Mouse (Mus musculus) kidney, postnatal 14 days (tissue): ENCODE measurements around the gene Calm1.
A peak's percentile ranks its signal among the peaks of the same experiment; 100 is the strongest.
"Not testable (repeated sequence)": the region's sequence is repeated elsewhere in the genome, so short reads cannot be mapped to it uniquely, and the experiment has no call there.

Experiments
- DNase-seq: peaks from one replicate; pipeline ENCODE4 v3.0.0; 2022; ENCODE audit warnings: mixed read lengths

Calm1 gene

DNA sequence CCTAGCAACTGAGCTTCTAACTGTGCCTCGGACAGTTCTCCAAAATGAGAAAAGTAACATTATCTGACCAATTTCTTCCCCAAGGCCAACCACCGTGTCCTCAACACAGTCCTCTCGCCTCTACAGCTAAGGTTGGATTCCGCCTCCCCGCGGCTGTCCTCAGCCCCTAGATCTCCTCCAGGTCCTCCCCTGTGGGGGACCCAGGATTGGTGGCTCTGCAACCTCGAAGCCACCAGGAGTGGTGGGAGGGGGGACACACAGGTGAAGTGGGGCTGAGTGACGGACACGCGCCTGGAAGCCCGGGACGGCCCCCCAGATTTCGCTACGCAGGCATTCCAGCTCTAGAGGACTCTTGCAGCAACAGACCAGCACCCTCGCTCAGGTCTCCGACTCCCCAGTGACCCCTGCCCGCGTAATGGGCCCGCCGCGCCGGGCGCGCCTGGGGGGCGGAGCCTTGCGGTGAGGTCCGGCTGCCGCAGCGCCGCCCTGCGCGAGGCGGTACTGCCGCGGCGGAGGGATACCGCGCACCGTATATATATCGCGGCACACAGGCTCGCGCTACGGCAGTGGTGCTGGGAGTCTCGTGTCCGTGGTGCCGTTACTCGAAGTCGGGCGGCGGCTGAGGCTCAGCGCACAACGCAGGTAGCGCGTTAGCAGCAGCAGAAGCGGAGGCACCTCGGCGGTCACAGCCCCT lies at the start of gene Calm1:
Gene Calm1 (plus strand): TSS at position 469 of the 694 bp plus-strand sequence.
- DNase-seq = peak; percentile 96

DNA sequence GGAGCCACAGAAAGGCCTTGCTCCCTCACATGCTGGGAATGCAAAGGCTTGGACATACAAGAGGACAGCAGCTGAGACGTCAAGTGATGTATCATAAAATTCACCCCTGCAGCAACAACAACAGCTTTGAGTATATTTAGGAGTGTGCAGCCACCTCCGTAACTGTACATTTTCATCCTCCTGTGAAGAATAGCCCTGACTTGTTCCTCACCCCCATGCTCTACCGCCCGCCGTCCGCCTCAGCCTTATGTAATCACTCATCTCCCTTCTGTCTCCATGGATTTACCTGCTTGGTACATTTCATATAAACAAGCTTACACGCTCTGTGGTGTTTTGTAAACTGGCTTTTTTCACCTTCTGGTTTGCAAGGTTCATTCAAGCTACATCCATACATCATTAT lies 46.8 kb upstream of the Calm1 start:
- DNase-seq = no peak

- DNase-seq = peak; percentile 94
These were observed 39.8 kb upstream of the Calm1 start, which contains the start of gene Nrde2 for GRCm38 (mm10) chr12:100159261-100159975. TSS of gene Nrde2 (minus strand) at chr12:100159653.

DNA sequence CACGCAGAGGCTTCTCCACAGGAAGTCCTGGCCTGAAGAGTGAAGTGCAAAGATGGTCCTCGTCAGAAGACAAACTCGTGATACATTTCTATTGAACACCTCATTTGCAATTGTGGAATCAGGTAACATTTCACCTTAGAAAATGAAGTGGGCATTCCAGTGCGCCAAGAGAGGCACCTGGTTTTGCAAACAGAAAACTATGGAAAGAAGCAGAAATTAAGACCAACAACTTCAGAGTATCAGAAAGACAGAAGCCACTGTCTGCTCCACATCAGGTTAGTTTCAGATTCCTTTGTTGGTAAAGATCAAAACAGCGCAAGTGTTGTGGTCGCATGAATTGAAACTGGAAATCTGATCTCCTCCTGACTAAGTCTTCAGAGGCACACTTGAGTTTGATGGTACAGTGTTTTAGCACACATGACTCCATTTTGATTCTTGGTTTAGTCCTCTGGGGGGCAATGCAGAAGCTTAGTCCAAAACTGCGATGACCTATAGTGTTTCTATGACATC lies 34.2 kb upstream of the Calm1 start:
- DNase-seq = no peak

- DNase-seq = peak; percentile 69
These were observed 33.1 kb upstream of the Calm1 start for GRCm38 (mm10) chr12:100166177-100166576.

DNA sequence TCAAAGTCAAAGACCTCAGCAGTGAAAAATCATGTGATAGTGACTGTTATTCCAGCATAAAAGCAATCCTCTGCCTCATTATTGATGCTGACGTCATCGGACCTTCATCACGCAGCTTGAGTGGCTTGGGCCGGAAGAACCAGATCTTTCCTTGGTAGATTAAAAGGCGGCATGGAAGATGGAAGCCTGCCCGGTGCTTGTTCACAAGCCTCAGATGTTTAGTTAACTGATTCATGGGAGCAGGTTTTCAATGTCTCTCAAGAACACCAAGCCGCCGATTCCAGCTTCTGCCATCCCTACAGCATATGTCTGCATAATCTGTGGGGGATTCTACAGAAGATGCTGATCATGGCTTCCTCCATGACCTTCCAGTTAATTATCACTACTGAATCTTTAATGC lies 32.3 kb upstream of the Calm1 start:
- no peak for DNase-seq

GRCm38 (mm10) chr12:100167502-100167901 lies 31.7 kb upstream of the Calm1 start:
- DNase-seq = no peak

- DNase-seq = peak; percentile 50
These were observed 31.0 kb upstream of the Calm1 start for GRCm38 (mm10) chr12:100167931-100168871.

DNA sequence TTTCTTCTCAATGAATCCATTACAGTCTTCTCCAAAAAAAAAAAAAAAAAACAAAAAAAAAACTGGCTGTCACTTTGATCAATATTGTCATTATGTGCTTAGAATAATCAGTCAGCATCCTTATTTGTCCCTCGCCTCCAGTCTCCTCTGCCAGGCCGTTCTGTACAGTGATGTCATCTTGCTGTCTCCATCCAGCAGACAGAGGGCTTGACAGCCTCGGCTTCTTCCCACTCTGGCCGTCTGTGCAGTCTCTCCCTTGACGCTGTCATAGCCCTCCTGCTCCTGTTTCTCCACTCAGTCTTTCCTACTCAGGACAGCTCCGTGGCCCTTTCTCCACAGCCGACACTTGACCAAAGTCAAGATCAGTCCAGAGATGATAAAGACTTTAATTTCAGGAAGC lies 26.8 kb upstream of the Calm1 start:
- DNase-seq = no peak

GRCm38 (mm10) chr12:100176469-100177056 lies 22.7 kb upstream of the Calm1 start:
- no peak for DNase-seq

GRCm38 (mm10) chr12:100178898-100179440 lies 20.3 kb upstream of the Calm1 start:
- no peak for DNase-seq

GRCm38 (mm10) chr12:100180802-100181201 lies 18.4 kb upstream of the Calm1 start:
- DNase-seq = no peak

DNA sequence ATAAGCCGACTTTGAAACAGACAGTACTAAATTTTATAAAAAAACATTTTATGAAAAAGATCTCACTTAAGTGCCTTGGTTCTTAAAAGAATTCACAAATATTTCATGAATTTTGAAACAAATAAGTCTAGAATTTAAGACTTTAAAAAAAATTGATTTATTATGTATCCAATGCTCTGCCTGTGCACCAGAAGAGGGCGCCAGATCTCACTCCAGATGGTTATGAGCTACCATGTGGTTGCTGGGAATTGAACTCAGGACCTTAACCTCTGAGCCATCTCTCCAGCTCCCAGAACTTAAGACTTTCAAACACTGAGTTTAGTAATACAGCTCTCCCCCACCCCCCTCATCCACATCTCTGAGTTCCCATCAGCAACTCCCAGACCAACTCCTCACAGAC lies 16.6 kb upstream of the Calm1 start:
- DNase-seq = no peak

DNA sequence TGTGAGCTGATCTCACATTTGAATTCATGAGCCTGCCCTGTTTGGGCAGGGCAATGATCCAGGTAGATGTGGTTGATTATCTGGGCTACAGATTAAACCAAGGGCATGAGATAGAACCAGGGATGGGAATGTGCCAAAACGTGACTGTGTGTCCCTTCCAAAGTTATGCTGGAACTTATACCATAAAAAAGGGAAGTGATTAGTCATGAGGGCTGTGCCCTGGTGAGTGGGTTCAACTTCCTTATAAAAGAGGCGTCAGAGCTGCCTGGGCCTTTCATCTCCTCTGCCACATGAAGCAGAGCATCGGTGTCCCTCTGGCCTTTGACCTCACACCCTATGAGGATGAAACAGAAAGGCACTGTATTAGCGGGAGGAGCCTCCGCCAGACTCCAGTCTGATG lies 15.3 kb upstream of the Calm1 start:
- DNase-seq = no peak

DNA sequence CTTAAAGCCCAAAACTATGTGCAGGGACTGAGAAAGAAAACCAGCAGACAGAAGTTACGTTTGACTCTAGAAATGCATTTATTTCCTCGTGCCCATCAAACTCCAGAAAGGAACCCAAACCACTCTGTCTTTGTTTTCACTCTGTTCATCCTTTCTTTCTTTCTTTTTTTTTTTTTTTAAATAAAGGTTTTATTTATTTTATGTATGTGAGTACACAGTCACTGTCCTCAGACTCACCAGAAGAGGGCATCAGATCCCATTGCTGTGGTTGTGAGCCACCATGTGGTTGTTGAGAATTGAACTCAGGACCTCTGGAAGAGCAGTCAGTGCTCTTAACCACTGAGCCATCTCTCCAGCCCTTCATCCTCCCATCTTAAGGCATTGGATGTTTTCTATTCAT lies 14.3 kb upstream of the Calm1 start:
- DNase-seq = not testable (repeated sequence)

- no peak for DNase-seq
These were observed 13.3 kb upstream of the Calm1 start for GRCm38 (mm10) chr12:100185897-100186296.

DNA sequence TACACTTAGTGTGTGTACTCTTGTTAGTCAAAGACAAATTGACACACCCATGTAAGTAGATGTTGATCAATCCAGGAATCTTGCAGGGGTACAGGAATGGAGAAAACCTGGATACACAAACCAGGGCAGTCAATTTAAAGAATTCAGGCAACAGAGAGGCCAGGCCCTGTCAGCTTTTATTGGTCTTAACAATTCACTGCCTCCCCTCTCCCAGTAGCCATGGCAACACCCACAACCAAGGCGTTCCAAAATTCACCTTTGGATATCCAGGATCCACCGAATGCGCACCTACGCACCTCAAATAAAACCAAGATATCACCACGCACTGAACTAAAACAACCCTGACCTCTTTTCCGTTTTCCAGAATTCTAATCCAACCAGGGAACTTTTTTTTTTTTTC lies 12.9 kb upstream of the Calm1 start:
- DNase-seq = no peak

GRCm38 (mm10) chr12:100187013-100187755 lies 12.1 kb upstream of the Calm1 start:
- peak; percentile 99 for DNase-seq

- DNase-seq = peak; percentile 58
These were observed 11.3 kb upstream of the Calm1 start for GRCm38 (mm10) chr12:100187756-100188430.

GRCm38 (mm10) chr12:100190802-100191201 lies 8.4 kb upstream of the Calm1 start:
- DNase-seq = no peak

- DNase-seq = no peak
These were observed 5.1 kb upstream of the Calm1 start for GRCm38 (mm10) chr12:100194181-100194580.
